Mouse (Mus musculus) erythroblast, embryonic 14.5 days (primary cell): Measurements from ENCODE around the gene Prss1.
"Not testable (repeated sequence)": the region's sequence is repeated elsewhere in the genome, so short reads cannot be mapped to it uniquely, and the experiment has no call there.

Experiments used
- GATA1 ChIP-seq: IDR thresholded peaks from 2 replicates; pipeline ENCODE4 v1.6.1; 2012; ENCODE audit warnings: low read length, inconsistent platforms, mixed read lengths
- TAL1 ChIP-seq: IDR thresholded peaks from 3 replicates; pipeline ENCODE4 v1.6.1; 2012; ENCODE audit warnings: low read length, inconsistent platforms, mixed read lengths

- TF ChIP-seq GATA1, TAL1: not testable (repeated sequence)
These were observed 16.5 kb upstream of the Prss1 start for GRCm38 (mm10) chr6:41442261-41442660.
